Mouse (Mus musculus): ENCODE measurements around the gene Slit1.

- peak; percentile 79 for TF ChIP-seq CTCF (IDR thresholded peaks at IDR 0.05; ENCODE audit: low read depth)
- no peak for TF ChIP-seq EP300 (IDR thresholded peaks at IDR 0.05; ENCODE audit: low read depth)
Measured at GRCm38 (mm10) chr19:41629532-41629931, 113.9 kb downstream of the Slit1 start.
